Mouse (Mus musculus): ENCODE results near the gene Vmp1. TPM values are rescaled to one million over a fixed set of nuclear protein-coding genes. Genes with fewer than 3 reads are reported as not detected.

The Vmp1 gene
- polyA plus RNA-seq, 1 experiment, result 136 TPM

DNA sequence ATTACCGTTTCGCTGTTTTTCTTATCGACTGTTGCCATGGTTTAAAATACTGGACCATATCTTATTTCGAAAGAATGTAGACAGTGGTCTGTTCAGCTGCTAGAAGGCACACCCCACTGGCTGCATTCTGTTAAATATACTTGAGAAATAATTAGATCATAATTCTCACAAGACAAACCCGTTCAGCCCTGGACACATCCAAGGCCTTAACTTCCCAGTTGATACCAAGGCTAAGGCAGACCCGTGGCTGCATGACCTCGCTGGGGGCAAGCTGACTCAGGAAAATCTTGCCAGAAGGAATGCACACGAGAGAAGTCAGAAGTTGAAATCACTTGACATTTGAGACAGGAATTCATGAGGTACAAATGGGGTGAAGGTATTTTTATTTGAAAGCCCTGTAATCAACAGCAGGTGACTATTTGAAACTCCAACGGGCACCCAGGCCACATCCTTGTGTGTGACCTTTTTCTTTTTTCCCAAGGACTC lies 113.3 kb downstream of the Vmp1 start:
- no peak for DNase-seq (ENCODE audit: low read depth)

DNA sequence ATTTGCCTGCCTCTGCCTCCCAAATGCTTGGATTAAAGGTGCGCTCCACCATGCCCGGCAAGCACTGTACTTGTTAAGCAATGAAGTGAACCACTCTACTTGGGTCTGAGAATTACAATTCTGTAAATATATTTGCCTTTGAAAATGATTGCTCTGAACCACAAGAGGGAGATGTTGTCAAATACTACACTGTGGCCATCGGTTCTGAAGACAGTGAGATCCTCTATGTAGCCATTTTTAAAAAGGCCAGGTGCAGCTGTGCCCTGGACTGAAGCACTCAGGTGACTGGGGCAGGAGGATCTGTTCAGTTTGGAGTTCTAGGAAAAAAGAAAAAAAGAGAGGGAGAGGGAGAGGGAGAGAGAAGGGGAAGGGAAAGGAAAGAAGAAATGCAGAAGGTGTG lies 115.2 kb downstream of the Vmp1 start:
- no peak for DNase-seq (ENCODE audit: low read depth)

DNA sequence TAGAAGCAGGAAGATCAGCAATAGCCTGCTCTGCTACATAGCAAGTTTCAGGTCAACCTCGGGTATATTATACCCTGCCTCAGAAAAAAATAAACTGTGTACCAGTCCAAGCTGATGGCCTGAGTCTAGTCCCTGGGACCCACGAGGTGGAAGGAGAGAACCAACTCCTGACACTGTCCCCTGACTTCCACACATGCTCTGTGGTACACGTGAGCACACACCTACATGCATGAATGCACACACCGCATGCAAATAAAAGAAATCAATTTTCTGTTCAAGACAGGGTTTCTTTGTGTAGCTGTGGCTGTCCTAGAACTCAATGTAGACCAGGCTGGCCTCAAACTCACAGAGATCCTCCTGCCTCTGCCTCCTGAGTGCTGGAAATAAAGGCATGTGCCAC lies 125.4 kb downstream of the Vmp1 start:
- DNase-seq (ENCODE audit: low read depth), result no peak

- DNase-seq (ENCODE audit: low read depth), result no peak
These were observed 130.1 kb downstream of the Vmp1 start for GRCm38 (mm10) chr11:86553525-86553924.

DNA sequence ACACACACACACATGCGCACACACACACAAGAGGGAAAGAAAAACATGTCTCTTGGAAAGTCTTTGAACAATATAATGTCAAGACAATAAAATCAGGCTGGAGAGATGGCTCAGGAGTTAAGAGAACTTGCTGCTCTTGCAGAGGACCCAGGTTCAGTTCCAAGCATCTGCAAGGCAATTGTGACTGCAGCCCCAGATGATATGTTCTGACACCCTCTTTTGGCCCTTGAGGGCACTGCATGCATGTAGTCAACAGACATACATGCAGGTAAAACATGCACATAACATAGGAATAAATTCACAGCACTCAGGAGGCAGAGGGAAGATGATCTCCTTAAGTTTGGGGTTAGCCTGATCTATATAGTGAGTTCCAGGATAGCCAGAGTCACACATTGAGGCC lies 136.2 kb downstream of the Vmp1 start:
- DNase-seq (ENCODE audit: low read depth), result no peak

DNA sequence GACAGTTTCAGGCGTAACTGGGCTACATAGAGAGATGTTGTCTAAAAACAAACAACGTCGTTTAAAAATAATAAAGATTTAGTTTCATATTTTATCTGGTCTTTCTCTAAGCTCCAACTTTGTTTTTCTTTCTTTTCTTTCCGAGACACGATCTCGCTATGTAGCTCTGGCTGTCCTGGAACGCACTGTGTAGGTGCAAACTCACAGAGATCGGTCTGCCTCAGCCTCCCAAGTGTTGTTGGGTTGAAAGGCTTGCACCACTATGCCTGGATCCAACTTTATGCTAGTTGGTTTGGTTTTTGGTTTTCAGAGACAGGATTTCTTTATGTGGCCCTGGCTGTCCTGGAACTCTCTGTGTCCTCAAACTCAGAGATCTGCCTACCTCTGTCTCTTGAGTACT lies 138.1 kb downstream of the Vmp1 start:
- no peak for DNase-seq (ENCODE audit: low read depth)

- peak; percentile 89 for DNase-seq (ENCODE audit: low read depth)
These were observed 138.9 kb downstream of the Vmp1 start, which contains the start of the genes Rps6kb1 and Tubd1 for GRCm38 (mm10) chr11:86544639-86545299. Gene Rps6kb1 (minus strand): TSS chr11:86544805. Gene Tubd1 (plus strand): TSS chr11:86544991.

GRCm38 (mm10) chr11:86543960-86544638 lies 139.5 kb downstream of the Vmp1 start:
- no peak for DNase-seq (ENCODE audit: low read depth)

GRCm38 (mm10) chr11:86542851-86543250 lies 140.8 kb downstream of the Vmp1 start:
- DNase-seq (ENCODE audit: low read depth), result no peak

- DNase-seq (ENCODE audit: low read depth), result no peak
These were observed 143.2 kb downstream of the Vmp1 start for GRCm38 (mm10) chr11:86540476-86540845.

DNA sequence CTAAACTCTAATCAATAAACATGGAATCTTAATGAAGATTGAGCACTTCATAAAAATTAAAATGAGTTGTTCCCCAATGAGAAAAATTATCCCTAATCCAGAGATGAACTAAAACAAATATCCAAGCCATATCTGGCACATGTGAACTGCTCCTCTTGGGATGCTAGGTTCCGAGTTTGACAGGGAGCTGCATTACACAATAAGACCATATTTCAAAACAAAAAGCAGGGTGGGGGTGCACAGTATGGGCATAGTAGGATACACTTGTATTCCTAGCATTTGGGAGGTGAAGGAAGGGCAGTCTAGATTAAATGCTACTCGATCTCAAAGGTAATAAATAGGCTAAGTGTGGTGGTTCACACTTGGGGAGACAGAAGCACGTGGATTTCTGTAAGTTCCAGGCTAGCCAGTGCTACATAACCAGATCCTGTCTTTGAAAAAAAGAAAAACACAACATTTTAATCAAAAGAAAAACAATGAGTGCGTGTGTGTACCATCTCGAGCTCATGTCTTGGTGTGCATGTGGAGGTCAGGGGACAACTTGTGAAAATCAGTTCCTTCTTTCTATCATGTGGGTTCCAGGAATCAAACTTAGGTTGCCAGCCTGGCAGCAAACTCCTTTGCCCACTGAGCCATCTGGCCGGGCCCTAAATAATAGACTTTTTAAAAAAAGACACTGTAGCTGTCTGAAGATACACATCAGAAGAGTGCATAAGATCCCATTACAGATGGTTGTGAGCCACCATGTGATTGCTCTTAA lies 143.7 kb downstream of the Vmp1 start:
- no peak for DNase-seq (ENCODE audit: low read depth)

DNA sequence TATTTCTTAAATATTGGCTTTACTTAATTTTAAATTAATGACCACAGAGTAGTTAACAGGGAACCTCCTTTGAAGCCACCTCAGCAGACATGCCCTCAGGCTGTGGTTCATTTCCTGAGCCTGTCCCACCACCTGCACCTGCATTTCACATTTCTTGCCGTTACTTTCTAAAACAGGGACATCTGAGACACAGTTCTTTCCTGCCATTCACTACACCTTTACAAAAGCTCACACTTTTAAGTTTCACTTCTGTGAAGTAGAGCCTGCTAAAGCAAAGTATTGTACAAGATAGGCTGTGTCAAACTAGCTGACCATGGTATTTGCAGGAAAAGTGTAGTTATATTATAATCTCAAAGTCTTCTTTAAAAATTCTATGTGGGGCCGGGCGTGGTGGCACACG lies 144.8 kb downstream of the Vmp1 start:
- no peak for DNase-seq (ENCODE audit: low read depth)

GRCm38 (mm10) chr11:86534201-86534910 lies 149.3 kb downstream of the Vmp1 start:
- no peak for DNase-seq (ENCODE audit: low read depth)

Other genes with a start within 250 kb of the Vmp1 start
- 7.5 and 11.6 TPM in 2 replicates for gene Rnft1, start 199.2 kb downstream of the Vmp1 start, polyA plus RNA-seq (2012; rRNA removed)
- gene Rps6kb1, start 139.0 kb downstream of the Vmp1 start, polyA plus RNA-seq (2012; rRNA removed), result 7.7 TPM in 2 replicates
- gene Tubd1, start 138.8 kb downstream of the Vmp1 start, polyA plus RNA-seq (2012; rRNA removed), result 4.5 and 6.0 TPM in 2 replicates
- gene Ptrh2, start 149 bp upstream of the Vmp1 start, polyA plus RNA-seq (2012; rRNA removed), result 5.0 and 5.3 TPM in 2 replicates
- 97.4 and 112 TPM in 2 replicates for gene Cltc, start 73.7 kb upstream of the Vmp1 start, polyA plus RNA-seq (2012; rRNA removed)
- gene Dhx40, start 123.9 kb upstream of the Vmp1 start, polyA plus RNA-seq (2012; rRNA removed), result 9.3 and 10.8 TPM in 2 replicates